Mouse (Mus musculus) kidney, adult 2 months (tissue): ENCODE measurements around the gene Tspan18. TPM values are rescaled to one million over a fixed set of nuclear protein-coding genes. Genes with fewer than 3 reads are reported as not detected.

Source experiments
- DNase-seq: peaks from one replicate; pipeline ENCODE4 v3.0.0; 2021
- H3K27ac ChIP-seq: fragments of 200-500 bp; 2 replicates; pipeline ENCODE4 v1.5.1; 2012; ENCODE audit warnings: low read depth, low read length, control low read depth, inconsistent platforms; ENCODE audit not compliant: insufficient read depth
- H3K27me3 ChIP-seq: fragments of 200-500 bp; replicated peaks from 2 replicates; pipeline ENCODE4 v1.6.1; 2012; ENCODE audit warnings: mild to moderate bottlenecking, moderate library complexity, low read length, inconsistent platforms; ENCODE audit not compliant: control insufficient read depth, insufficient read depth
- H3K36me3 ChIP-seq: fragments of 200-500 bp; 2 replicates; pipeline ENCODE4 v1.6.1; 2012; ENCODE audit warnings: mild to moderate bottlenecking, moderate library complexity, low read length, inconsistent platforms; ENCODE audit not compliant: control insufficient read depth, insufficient read depth
- H3K4me1 ChIP-seq: fragments of 200-500 bp; 2 replicates; pipeline ENCODE4 v1.6.1; 2011; ENCODE audit warnings: low read length; ENCODE audit not compliant: control insufficient read depth, insufficient read depth
- H3K4me3 ChIP-seq: fragments of 200-500 bp; 2 replicates; pipeline ENCODE4 v1.5.1; 2011; ENCODE audit warnings: mild to moderate bottlenecking, low read depth, low read length, control low read depth; ENCODE audit not compliant: insufficient read depth
- CTCF ChIP-seq: fragments of 200-500 bp; conservative IDR thresholded peaks from 2 replicates; pipeline ENCODE4 v1.5.1; 2011; ENCODE audit warnings: low read depth, mild to moderate bottlenecking, control low read depth, low read length, moderate library complexity, mixed read lengths; ENCODE audit not compliant: insufficient read depth, insufficient read length
- POLR2A ChIP-seq: fragments of 200-500 bp; IDR thresholded peaks from one replicate; pipeline ENCODE4 v1.6.1; 2011; ENCODE audit warnings: low read depth, low read length, control low read depth
- WGBS: fragments of 180-500 bp; shearing (Covaris S2); methylation state at CpG from one replicate; pipeline ENCODE4 v1.1.7; 2018; 5-methylcytosine and 5-hydroxymethylcytosine counted together
- polyA plus RNA-seq: library from polyadenylated mRNA; depleted of rRNA; stranded (reverse); fragments of >200 nt; gene quantifications from 2 replicates; pipeline ENCODE4 v1.2.3, GENCODE M21; 2012; rRNA removed

Tspan18 gene
- polyA plus RNA-seq, 1 experiment: 20.9 TPM

- Histone ChIP-seq H3K27me3 (no peaks in the 10 kb centered on the region), H3K4me3 (no peak overlapping the region), H3K36me3 (no peaks in the 10 kb centered on the region), H3K4me1 (no peaks in the 10 kb centered on the region), H3K27ac (no peak overlapping the region)
- TF ChIP-seq POLR2A: no peak
- no peak for DNase-seq
- 89% methylated on average over 1 of the region's 1 CpGs for WGBS
These were observed 179.7 kb downstream of the Tspan18 start for GRCm38 (mm10) chr2:93154486-93155032.

GRCm38 (mm10) chr2:93153833-93154232, 180.5 kb downstream of the Tspan18 start:
- no peaks in the 10 kb centered on the region for H3K36me3 ChIP-seq
- TF ChIP-seq CTCF (no peak), POLR2A (no peak)
- no peaks in the 10 kb centered on the region for H3K27me3 ChIP-seq
- WGBS: 96% methylated on average over 1 of the region's 1 CpGs
- no peak overlapping the region for H3K27ac ChIP-seq
- H3K4me3 ChIP-seq: no peak overlapping the region
- no peaks in the 10 kb centered on the region for H3K4me1 ChIP-seq
- no peak for DNase-seq

- TF ChIP-seq POLR2A: no peak
- no peak for TF ChIP-seq CTCF
- H3K27me3 ChIP-seq: no peaks in the 10 kb centered on the region
- no peak overlapping the region for H3K27ac ChIP-seq
- H3K4me1 ChIP-seq: no peaks in the 10 kb centered on the region
- H3K4me3 ChIP-seq: no peak overlapping the region
- no peak for DNase-seq
- H3K36me3 ChIP-seq: no peaks in the 10 kb centered on the region
- 78% methylated on average over 7 of the region's 7 CpGs for WGBS
These were observed 181.3 kb downstream of the Tspan18 start for GRCm38 (mm10) chr2:93152883-93153491.

GRCm38 (mm10) chr2:93152191-93152601, 182.1 kb downstream of the Tspan18 start:
- no peaks in the 10 kb centered on the region for H3K27me3 ChIP-seq

More at GRCm38 (mm10) chr2:93152191-93152601, 182.1 kb downstream of the Tspan18 start:
- Histone ChIP-seq H3K27ac (no peak overlapping the region), H3K4me1 (no peaks in the 10 kb centered on the region), H3K4me3 (no peak overlapping the region), H3K36me3 (no peaks in the 10 kb centered on the region)
- TF ChIP-seq POLR2A: no peak
- TF ChIP-seq CTCF: no peak
- no peak for DNase-seq
- 67% methylated on average over 6 of the region's 6 CpGs for WGBS

Other genes with a start within 250 kb of the Tspan18 start
- gene Trp53i11, start 147.0 kb downstream of the Tspan18 start, polyA plus RNA-seq: 18.1 and 18.3 TPM in 2 replicates
- 200 and 223 TPM in 2 replicates for gene Cd82, start 128.6 kb upstream of the Tspan18 start, polyA plus RNA-seq
- not detected in 2 replicates for gene Gm10803, start 226.1 kb upstream of the Tspan18 start, polyA plus RNA-seq